Mouse (Mus musculus): ENCODE measurements at regions not wholly inside any gene's neighbourhood (a gene's known extent, or its start where the extent isn't known, plus 50 kb on each side); places are given as distances from the start of the nearest gene placed in this dataset.

GRCm38 (mm10) chr13:42000966-42001365 is 50.9 kb upstream of the Hivep1 start:
- TF ChIP-seq CTCF (IDR thresholded peaks at IDR 0.05 in 2 of 3, conservative IDR thresholded peaks at IDR 0.05 in 1 of 3; ENCODE audit: control insufficient read depth in 1 of 3, insufficient read depth in 1 of 3, low read depth in 2 of 3, low read length in 3 of 3, poor library complexity in 1 of 3, severe bottlenecking in 1 of 3) (no peak), POLR2AphosphoS5 (IDR thresholded peaks at IDR 0.05; ENCODE audit: borderline replicate concordance, low read depth, low read length) (no peak), POLR2AphosphoS2 (IDR thresholded peaks at IDR 0.05; ENCODE audit: low read length) (no peak), POLR2A (IDR thresholded peaks at IDR 0.05; ENCODE audit: control insufficient read depth in 1 of 2, insufficient read depth in 1 of 2, low read depth in 1 of 2, low read length in 2 of 2, poor library complexity in 1 of 2) (no peak), TBP (IDR thresholded peaks at IDR 0.05; ENCODE audit: low read depth, low read length) (no peak), MAFK (IDR thresholded peaks at IDR 0.05; ENCODE audit: borderline replicate concordance, low read depth, low read length) (no peak), GATA1 (IDR thresholded peaks at IDR 0.05; ENCODE audit: low read depth, low read length) (no peak)
